Mouse (Mus musculus): ENCODE results near the gene Rhd.

- TF ChIP-seq CTCF (IDR thresholded peaks at IDR 0.05; ENCODE audit: low read depth, low read length) (no peak), POLR2A (IDR thresholded peaks at IDR 0.05; ENCODE audit: borderline replicate concordance, low read depth, low read length) (no peak)
Measured at GRCm38 (mm10) chr4:134876171-134876570, 11.8 kb downstream of the Rhd start.

Data from bone marrow macrophage, adult 2 months (primary cell).